In genomic region chr15:11037711-11038110, GRCm38 (mm10) we compare ENCODE assay signal across 8 mouse cellular contexts. TPM values are rescaled to one million over a fixed set of nuclear protein-coding genes. Genes with fewer than 3 reads are reported as not detected.
A peak's percentile ranks its signal among the peaks of the same experiment; 100 is the strongest.
DNase-seq lines count a peak whose midpoint lies in the region; ATAC-seq lines count a peak whose summit lies in the region.

Gene Rxfp3 (minus strand): TSS chr15:11037991.

- no peak within 1 kb of the TSS for H3K27ac ChIP-seq in hindbrain, embryonic 11.5 days (ENCODE audit: low read depth, low read length)
- no peak within 1 kb of the TSS for H3K27ac ChIP-seq in midbrain, embryonic 12.5 days (replicated peaks)

- DNase-seq in left cerebral cortex, adult 18-20 months (ENCODE audit: low spot score in 2 of 2) = peak; percentile 13 to 14
- DNase-seq in left cerebral cortex, postnatal 4 days = no peak
- peak; percentile 34 for DNase-seq in embryo, embryonic 11 days
- DNase-seq in hindbrain, embryonic 11.5 days (ENCODE audit: low spot score) = no peak
- DNase-seq in layer of hippocampus, adult 9-10 months (ENCODE audit: low spot score) = no peak
- no peak for DNase-seq in spleen, adult 12 weeks (ENCODE audit: low spot score)
- DNase-seq in ovary, postnatal 10 days (ENCODE audit: low spot score) = no peak

- H3K27me3 ChIP-seq in hindbrain, embryonic 11.5 days (ENCODE audit: control insufficient read depth, insufficient read depth, low read length) = peaks cover 39% of the 10 kb centered on the region
- peaks cover 53% of the 10 kb centered on the region for H3K27me3 ChIP-seq in midbrain, embryonic 12.5 days

- peak within 1 kb of the TSS; percentile 33 for H3K4me3 ChIP-seq in hindbrain, embryonic 11.5 days (ENCODE audit: low read depth, low read length)
- H3K4me3 ChIP-seq in midbrain, embryonic 12.5 days = peak within 1 kb of the TSS; percentile 40

- peaks cover 7% of the 10 kb centered on the region for H3K4me1 ChIP-seq in hindbrain, embryonic 11.5 days (replicated peaks; ENCODE audit: control insufficient read depth, insufficient read depth, low read length)
- H3K4me1 ChIP-seq in midbrain, embryonic 12.5 days = peaks cover 20% of the 10 kb centered on the region

- 0 out of 2 replicates have a peak within 1 kb of the TSS, but pooled peaks have one; percentile 15 for H3K9ac ChIP-seq in hindbrain, embryonic 11.5 days (ENCODE audit: low read depth, low read length)
- H3K9ac ChIP-seq in midbrain, embryonic 12.5 days (replicated peaks) = peak within 1 kb of the TSS; percentile 24; the same call in 1 of the 2 replicates

- ATAC-seq in hindbrain, embryonic 11.5 days (ENCODE audit: low FRiP score) = no peak
- ATAC-seq in midbrain, embryonic 12.5 days (ENCODE audit: low FRiP score, low read depth) = no peak

- H3K36me3 ChIP-seq in hindbrain, embryonic 11.5 days (ENCODE audit: control insufficient read depth, insufficient read depth, low read length) = no peaks in the 10 kb centered on the region
- no peaks in the 10 kb centered on the region for H3K36me3 ChIP-seq in midbrain, embryonic 12.5 days

- H3K4me2 ChIP-seq in hindbrain, embryonic 11.5 days (replicated peaks; ENCODE audit: low read depth, low read length) = peak within 1 kb of the TSS; percentile 52
- peak within 1 kb of the TSS; percentile 57 for H3K4me2 ChIP-seq in midbrain, embryonic 12.5 days (replicated peaks)

- intact Hi-C loops in left cerebral cortex, postnatal 4 days (cut with DNase I) = loop anchor here (2.0 to 10.0 kb wide), 3 partner anchors 113 to 345 kb away; no protein-coding TSS in a partner anchor

- H3K9me3 ChIP-seq in hindbrain, embryonic 11.5 days (ENCODE audit: control insufficient read depth, low read length) = no peaks in the 10 kb centered on the region
- H3K9me3 ChIP-seq in midbrain, embryonic 12.5 days = no peaks in the 10 kb centered on the region

- WGBS in hindbrain, embryonic 11.5 days = 4% methylated on average over 16 of the region's 16 CpGs
- WGBS in midbrain, embryonic 12.5 days = 3% methylated on average over 16 of the region's 16 CpGs

RNA-seq across cellular contexts. Expression of gene Rxfp3, which starts in this region (rescaled TPM):
- total RNA-seq in left cerebral cortex, adult 18-20 months (2021) = 1 to 10 TPM; 2.5 to 3.6 TPM
- 1 to 10 TPM; 4.4 to 5.6 TPM for total RNA-seq in left cerebral cortex, postnatal 4 days (2021)
- 0.71 and 1.6 TPM in 2 replicates for polyA plus RNA-seq in hindbrain, embryonic 11.5 days (2014; fragmentation: Nextera tagmentation; extraction: Ambion mirVana)
- polyA plus RNA-seq in midbrain, embryonic 12.5 days (2016; fragmentation: Nextera tagmentation; extraction: Ambion mirVana) = 1.6 and 2.5 TPM in 2 replicates

Comparison
In these comparisons a context has a peak if more than half of its experiments do, and no peak if none do; other contexts are left out.
1. DNase-seq: peak in left cerebral cortex, adult 18-20 months (2 of 2) and embryo, embryonic 11 days (single experiment); none in left cerebral cortex, postnatal 4 days (single experiment), hindbrain, embryonic 11.5 days (single experiment), layer of hippocampus, adult 9-10 months (single experiment), spleen, adult 12 weeks (single experiment) and ovary, postnatal 10 days (single experiment).